Mouse (Mus musculus) midbrain, embryonic 11.5 days (tissue): ENCODE measurements around the gene Gal3st2. TPM values are rescaled to one million over a fixed set of nuclear protein-coding genes. Genes with fewer than 3 reads are reported as not detected.
A peak's percentile ranks its signal among the peaks of the same experiment; 100 is the strongest.
"Not testable (repeated sequence)": the region's sequence is repeated elsewhere in the genome, so short reads cannot be mapped to it uniquely, and the experiment has no call there.

ENCODE experiments used
- ATAC-seq: fragments of 200-750 bp; cut with Nextera tagmentation; 2 replicates; pipeline ENCODE4 v1.8.0; 2017; ENCODE audit warnings: moderate TSS enrichment, moderate library complexity; ENCODE audit not compliant: low FRiP score
- DNase-seq: peaks from one replicate; pipeline ENCODE4 v3.0.0; 2015; ENCODE audit warnings: low spot score; ENCODE audit errors: missing footprints
- H3K27ac ChIP-seq: fragments of 300-500 bp; sonication (generic); 2 replicates; pipeline ENCODE4 v1.5.1; 2014; ENCODE audit warnings: low read depth, low read length
- H3K27me3 ChIP-seq: fragments of 300-500 bp; sonication (generic); 2 replicates; pipeline ENCODE4 v1.6.1; 2014; ENCODE audit warnings: mild to moderate bottlenecking, low read length, moderate library complexity, mixed read lengths; ENCODE audit not compliant: control insufficient read depth, insufficient read depth
- H3K36me3 ChIP-seq: fragments of 300-500 bp; sonication (generic); 2 replicates; pipeline ENCODE4 v1.6.1; 2014; ENCODE audit warnings: mild to moderate bottlenecking, low read length, moderate library complexity, mixed read lengths; ENCODE audit not compliant: control insufficient read depth, insufficient read depth
- H3K4me1 ChIP-seq: fragments of 300-500 bp; sonication (generic); 2 replicates; pipeline ENCODE4 v1.6.1; 2014; ENCODE audit warnings: low read length; ENCODE audit not compliant: control insufficient read depth, insufficient read depth
- H3K4me2 ChIP-seq: fragments of 300-500 bp; sonication (generic); 2 replicates; pipeline ENCODE4 v1.6.1; 2014; ENCODE audit warnings: mild to moderate bottlenecking, moderate library complexity
- H3K4me3 ChIP-seq: fragments of 300-500 bp; sonication (generic); 2 replicates; pipeline ENCODE4 v1.5.1; 2014; ENCODE audit warnings: low read depth, low read length
- H3K9ac ChIP-seq: fragments of 300-500 bp; sonication (generic); 2 replicates; pipeline ENCODE4 v1.6.1; 2014; ENCODE audit warnings: low read length
- H3K9me3 ChIP-seq: fragments of 300-500 bp; sonication (generic); 2 replicates; pipeline ENCODE4 v1.6.1; 2016; ENCODE audit warnings: low read length; ENCODE audit not compliant: control insufficient read depth
- WGBS: fragments of 180-500 bp; shearing (Covaris S2); extraction: QIAGEN DNeasy Blood & Tissue Kit; methylation state at CpG from one replicate; pipeline ENCODE4 v1.1.7; 2014; 5-methylcytosine and 5-hydroxymethylcytosine counted together
- polyA plus RNA-seq: library from polyadenylated mRNA; unstranded; fragments of >200 nt; fragmentation: Nextera tagmentation; extraction: Ambion mirVana; gene quantifications from 2 replicates; pipeline ENCODE4 v1.2.1, GENCODE M21; 2014

Gal3st2 gene
- polyA plus RNA-seq, 1 experiment from 2014 or later = not detected

DNA sequence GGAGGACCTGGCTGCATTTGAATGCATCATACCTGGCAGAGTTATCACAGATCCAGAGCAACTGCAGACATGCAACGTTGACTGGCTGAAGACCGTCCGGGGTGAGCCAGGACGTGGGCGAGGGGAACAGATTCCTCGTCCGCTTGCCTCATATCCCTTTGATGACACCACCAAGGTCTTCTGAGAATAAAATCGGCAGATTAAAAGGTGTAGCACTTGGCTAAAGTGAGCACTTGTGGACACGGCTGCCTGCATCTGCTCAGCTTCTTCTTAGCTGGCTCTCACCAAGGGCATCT lies 34.6 kb upstream of the Gal3st2 start:
- H3K4me3 ChIP-seq = no peak overlapping the region

DNA sequence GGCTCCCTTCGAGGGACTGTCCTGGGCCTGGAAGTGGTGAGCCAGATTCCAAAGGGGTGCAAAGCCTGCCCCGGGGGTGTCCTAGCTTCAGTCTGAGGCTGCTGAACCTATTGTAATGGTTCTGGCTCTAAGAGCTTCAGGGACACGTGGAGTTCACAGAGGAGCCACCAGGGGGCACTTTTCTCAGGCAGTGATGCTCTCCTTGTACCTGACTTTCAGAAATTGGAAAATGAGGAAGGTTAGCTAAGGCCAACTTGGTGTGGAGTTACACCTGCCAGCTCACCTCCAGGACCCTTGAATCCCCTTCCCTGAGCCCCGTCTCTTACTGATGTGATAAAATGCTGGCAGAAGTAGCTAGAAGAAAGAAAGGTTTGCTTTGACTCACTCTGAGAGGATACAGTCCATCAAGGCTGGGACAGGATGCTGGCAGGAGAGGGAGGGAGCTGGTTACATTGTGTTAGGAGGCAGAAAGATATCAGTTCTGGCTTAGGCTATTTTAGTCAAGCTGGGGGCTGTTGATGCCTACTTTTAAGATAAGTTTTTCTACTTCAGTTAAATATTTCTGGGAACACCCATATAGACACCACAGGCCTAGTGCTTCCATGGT lies 28.2 kb upstream of the Gal3st2 start:
- DNase-seq (peak; percentile 86), ATAC-seq (peak; percentile 19; the same call in 1 of the 2 replicates)
- not testable (repeated sequence) for H3K4me3 ChIP-seq, H3K4me1 ChIP-seq, H3K9me3 ChIP-seq, H3K36me3 ChIP-seq, H3K9ac ChIP-seq, H3K27me3 ChIP-seq, H3K27ac ChIP-seq, H3K4me2 ChIP-seq
- 67% methylated on average over 3 of the region's 4 CpGs for WGBS

More for the DNA sequence above, 34.6 kb upstream of the Gal3st2 start:
- no peaks in the 10 kb centered on the region for H3K9me3 ChIP-seq
- DNase-seq = no peak
- WGBS = 92% methylated on average over 9 of the region's 9 CpGs
- no peak overlapping the region; the same call in 1 of the 2 replicates for H3K4me2 ChIP-seq
- no peaks in the 10 kb centered on the region for H3K27me3 ChIP-seq
- H3K9ac ChIP-seq = no peak overlapping the region
- H3K4me1 ChIP-seq = peaks cover 7% of the 10 kb centered on the region
- no peaks in the 10 kb centered on the region for H3K36me3 ChIP-seq
- ATAC-seq = no peak
- H3K27ac ChIP-seq = no peak overlapping the region

GRCm38 (mm10) chr1:93834671-93835150 lies 26.4 kb upstream of the Gal3st2 start:
- H3K4me3 ChIP-seq = no peak overlapping the region
- DNase-seq (no peak), ATAC-seq (no peak)
- no peaks in the 10 kb centered on the region for H3K36me3 ChIP-seq
- no peaks in the 10 kb centered on the region for H3K27me3 ChIP-seq
- H3K27ac ChIP-seq = no peak overlapping the region
- no peaks in the 10 kb centered on the region for H3K4me1 ChIP-seq
- no peak overlapping the region for H3K4me2 ChIP-seq
- no peak overlapping the region for H3K9ac ChIP-seq
- H3K9me3 ChIP-seq = no peaks in the 10 kb centered on the region
- WGBS = 83% methylated on average over 7 of the region's 7 CpGs

GRCm38 (mm10) chr1:93835211-93835610 lies 25.9 kb upstream of the Gal3st2 start:
- no peak overlapping the region for H3K4me3 ChIP-seq
- H3K9ac ChIP-seq = no peak overlapping the region
- no peaks in the 10 kb centered on the region for H3K4me1 ChIP-seq
- H3K36me3 ChIP-seq = no peaks in the 10 kb centered on the region
- H3K4me2 ChIP-seq = no peak overlapping the region
- no peak for ATAC-seq
- WGBS = 92% methylated on average over 4 of the region's 4 CpGs
- no peaks in the 10 kb centered on the region for H3K9me3 ChIP-seq
- no peak overlapping the region for H3K27ac ChIP-seq
- no peaks in the 10 kb centered on the region for H3K27me3 ChIP-seq
- no peak for DNase-seq

GRCm38 (mm10) chr1:93835876-93836531 lies 25.1 kb upstream of the Gal3st2 start:
- H3K4me1 ChIP-seq = no peaks in the 10 kb centered on the region

DNA sequence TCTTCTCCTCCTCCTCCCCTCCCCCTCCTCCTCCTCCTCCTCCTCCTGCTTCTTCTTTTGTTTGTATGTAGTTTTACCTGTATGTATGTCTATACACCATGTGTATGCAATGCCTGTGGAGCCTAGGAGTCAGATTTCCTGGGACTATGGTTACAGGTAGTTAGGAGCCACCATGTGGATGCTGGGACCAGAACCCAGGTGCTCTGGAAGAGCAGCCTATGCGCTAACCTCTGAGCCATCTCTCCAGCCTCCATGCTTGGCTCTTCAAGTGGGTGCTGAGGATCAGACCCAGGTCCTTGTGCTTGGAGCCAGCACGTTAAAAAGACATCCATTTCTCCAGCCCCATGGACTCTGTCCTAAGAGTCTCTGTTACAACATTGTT lies 24.6 kb upstream of the Gal3st2 start:
- no peak for DNase-seq
- H3K27me3 ChIP-seq = no peaks in the 10 kb centered on the region
- no peak for ATAC-seq
- no peaks in the 10 kb centered on the region for H3K4me1 ChIP-seq
- no peak overlapping the region for H3K9ac ChIP-seq
- WGBS = 92% methylated on average over 2 of the region's 2 CpGs
- H3K4me3 ChIP-seq = no peak overlapping the region
- H3K4me2 ChIP-seq = no peak overlapping the region
- H3K36me3 ChIP-seq = no peaks in the 10 kb centered on the region
- H3K9me3 ChIP-seq = no peaks in the 10 kb centered on the region
- H3K27ac ChIP-seq = no peak overlapping the region

More at GRCm38 (mm10) chr1:93835876-93836531, 25.1 kb upstream of the Gal3st2 start:
- ATAC-seq (no peak), DNase-seq (no peak)
- WGBS = 93% methylated on average over 6 of the region's 6 CpGs
- H3K27me3 ChIP-seq = no peaks in the 10 kb centered on the region
- H3K9ac ChIP-seq = no peak overlapping the region
- no peak overlapping the region for H3K4me3 ChIP-seq
- no peak overlapping the region for H3K27ac ChIP-seq
- no peaks in the 10 kb centered on the region for H3K36me3 ChIP-seq
- H3K9me3 ChIP-seq = no peaks in the 10 kb centered on the region
- no peak overlapping the region for H3K4me2 ChIP-seq

DNA sequence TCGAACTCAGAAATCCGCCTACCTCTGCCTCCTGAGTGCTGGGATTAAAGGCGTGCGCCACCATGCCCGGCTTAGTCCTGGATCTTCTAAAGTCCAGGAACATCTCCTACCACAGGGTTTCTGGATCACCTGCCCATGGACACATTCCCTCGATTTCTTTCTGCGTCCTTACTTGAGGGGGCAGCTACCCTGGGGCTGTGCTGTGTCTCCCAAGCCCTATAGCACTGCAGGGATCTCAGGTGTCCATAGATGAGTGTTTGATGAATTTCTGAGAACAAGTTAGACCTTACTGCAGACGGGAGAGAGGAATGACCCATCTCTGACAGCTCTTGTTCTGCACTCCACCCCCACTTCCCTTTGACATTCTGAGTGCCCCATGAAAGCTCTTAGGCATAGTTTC lies 23.8 kb upstream of the Gal3st2 start:
- no peaks in the 10 kb centered on the region for H3K9me3 ChIP-seq
- ATAC-seq (no peak), DNase-seq (no peak)
- H3K36me3 ChIP-seq = no peaks in the 10 kb centered on the region
- no peak overlapping the region for H3K27ac ChIP-seq
- 94% methylated on average over 6 of the region's 8 CpGs for WGBS
- no peaks in the 10 kb centered on the region for H3K4me1 ChIP-seq
- H3K27me3 ChIP-seq = no peaks in the 10 kb centered on the region
- H3K4me2 ChIP-seq = no peak overlapping the region
- H3K4me3 ChIP-seq = no peak overlapping the region
- H3K9ac ChIP-seq = no peak overlapping the region

- 86% methylated on average over 8 of the region's 8 CpGs for WGBS
- not testable (repeated sequence) for H3K9me3 ChIP-seq, DNase-seq, H3K9ac ChIP-seq, H3K27me3 ChIP-seq, H3K4me3 ChIP-seq, H3K27ac ChIP-seq, H3K36me3 ChIP-seq, H3K4me2 ChIP-seq, ATAC-seq, H3K4me1 ChIP-seq
These were observed 22.5 kb upstream of the Gal3st2 start for GRCm38 (mm10) chr1:93838569-93838968.

DNA sequence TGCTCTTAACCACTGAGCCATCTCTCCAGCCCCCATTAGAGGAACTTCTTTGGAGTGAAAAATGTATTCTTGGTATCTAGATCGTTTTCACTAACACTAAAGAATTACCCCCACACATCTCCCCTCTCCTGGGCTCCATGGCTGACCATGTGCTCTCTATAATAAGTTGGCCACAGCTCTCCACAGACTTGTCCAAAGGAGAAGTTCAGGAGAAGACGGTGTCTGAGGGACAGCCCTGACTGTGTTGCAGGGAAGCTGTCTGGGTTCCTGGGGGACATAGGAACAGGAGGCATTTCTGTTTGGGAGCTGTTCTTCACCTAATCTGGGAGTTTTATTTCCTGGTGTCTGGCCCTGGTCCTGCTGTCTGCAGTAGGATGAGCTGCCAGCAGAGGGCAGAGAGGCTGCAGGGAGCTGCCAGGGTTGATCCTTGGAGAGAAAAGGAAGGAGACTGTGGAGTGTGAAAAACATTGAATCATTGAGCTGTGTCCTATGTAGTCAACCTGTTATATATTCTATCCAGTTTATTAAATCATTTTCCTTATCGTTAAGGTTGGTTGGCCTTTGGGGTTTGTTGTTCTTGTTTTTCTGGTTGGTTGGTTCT lies 15.2 kb upstream of the Gal3st2 start:
- H3K27ac ChIP-seq = not testable (repeated sequence)

More for the DNA sequence above, 15.2 kb upstream of the Gal3st2 start:
- not testable (repeated sequence) for H3K27me3 ChIP-seq, H3K9ac ChIP-seq, H3K4me3 ChIP-seq, H3K4me2 ChIP-seq, H3K9me3 ChIP-seq, H3K4me1 ChIP-seq, DNase-seq, H3K36me3 ChIP-seq
- ATAC-seq = peak; percentile 55; the same call in 1 of the 2 replicates
- 70% methylated on average over 1 of the region's 3 CpGs for WGBS
